In genomic region chr14:47541325-47541948, GRCm38 (mm10) we compare ENCODE assay signal across 17 mouse cellular contexts. TPM values are rescaled to one million over a fixed set of nuclear protein-coding genes. Genes with fewer than 3 reads are reported as not detected.
A peak's percentile ranks its signal among the peaks of the same experiment; 100 is the strongest.
DNase-seq lines count a peak whose midpoint lies in the region; ATAC-seq and TF ChIP-seq lines count a peak whose summit lies in the region.
"Had no signal": no experiment of that assay in that cellular context is flagged by ENCODE, and none has a peak within 500 bp of the region (broad histone marks: within the 10 kb centered on the region; RNA-seq: fewer than 3 reads in every experiment).

No protein-coding gene starts in this region.

- WGBS in bone marrow, adult 2 months = 20% methylated on average over 10 of the region's 10 CpGs
- WGBS in liver, embryonic 15.5 days (ENCODE audit: insufficient replicate concordance) = 60% methylated on average over 10 of the region's 10 CpGs
- WGBS in hindbrain, embryonic 10.5 days = 91% methylated on average over 10 of the region's 10 CpGs

- H3K27ac ChIP-seq in bone marrow, adult 2 months (ENCODE audit: control insufficient read depth, insufficient read depth, low read depth, low read length, poor library complexity) = peak overlapping the region; percentile 37; the same call in 1 of the 2 replicates
- peak overlapping the region; percentile 38; the same call in 1 of the 2 replicates for H3K27ac ChIP-seq in liver, embryonic 15.5 days (replicated peaks)
- no peak overlapping the region for H3K27ac ChIP-seq in hindbrain, embryonic 10.5 days
- H3K27ac ChIP-seq: kidney, postnatal 0 days; liver, embryonic 14.5 days; midbrain, embryonic 10.5 days; stomach, postnatal 0 days had no signal

- no peak overlapping the region for H3K4me3 ChIP-seq in bone marrow, adult 2 months (replicated peaks; ENCODE audit: control insufficient read depth, low read depth, low read length)
- H3K4me3 ChIP-seq in liver, embryonic 15.5 days (replicated peaks) = no peak overlapping the region
- no peak overlapping the region for H3K4me3 ChIP-seq in hindbrain, embryonic 10.5 days
- H3K4me3 ChIP-seq: midbrain, embryonic 10.5 days had no signal

- no peaks in the 10 kb centered on the region; the same call in 1 of the 2 replicates for H3K4me1 ChIP-seq in bone marrow, adult 2 months (ENCODE audit: control insufficient read depth, insufficient read depth, low read length)
- H3K4me1 ChIP-seq in liver, embryonic 15.5 days (replicated peaks) = peaks cover 31% of the 10 kb centered on the region
- no peaks in the 10 kb centered on the region for H3K4me1 ChIP-seq in hindbrain, embryonic 10.5 days (replicated peaks)
- H3K4me1 ChIP-seq: midbrain, embryonic 10.5 days had no signal

- no peak overlapping the region for H3K9ac ChIP-seq in liver, embryonic 15.5 days
- H3K9ac ChIP-seq: liver, embryonic 14.5 days had no signal

- H3K9me3 ChIP-seq in liver, embryonic 15.5 days (replicated peaks) = no peaks in the 10 kb centered on the region
- H3K9me3 ChIP-seq in hindbrain, embryonic 10.5 days = no peaks in the 10 kb centered on the region
- H3K9me3 ChIP-seq: midbrain, embryonic 10.5 days had no signal

- no peak for ATAC-seq in liver, embryonic 15.5 days (ENCODE audit: insufficient read depth)
- ATAC-seq: forebrain, embryonic 14.5 days had no signal

- peaks cover 32% of the 10 kb centered on the region for H3K36me3 ChIP-seq in liver, embryonic 15.5 days (replicated peaks)
- H3K36me3 ChIP-seq in hindbrain, embryonic 10.5 days = peaks cover 73% of the 10 kb centered on the region

- peak; percentile 38 for DNase-seq in lung, postnatal 36 days
- no peak for DNase-seq in lung, postnatal 25 days (ENCODE audit: low spot score)
- DNase-seq in natural killer cell, adult 2 months (ENCODE audit: low spot score in 2 of 2) = peak; percentile 31 to 44
- DNase-seq in gastrocnemius, postnatal 10 days = no peak
- DNase-seq in thymus, postnatal 25 days = no peak
- DNase-seq in hindbrain, embryonic 10.5 days (ENCODE audit: low spot score) = no peak
- DNase-seq: cerebellum, postnatal 10 days; right cerebral cortex, adult 18-20 months; thymus, postnatal 4 days had no signal

- TF ChIP-seq CTCF in bone marrow, adult 2 months (IDR thresholded peaks at IDR 0.05; ENCODE audit: control insufficient read depth, insufficient read depth, low read length) = no peak

- no peak for TF ChIP-seq POLR2A in bone marrow, adult 2 months (IDR thresholded peaks at IDR 0.05; ENCODE audit: borderline replicate concordance, control insufficient read depth, low read depth, low read length)

- no peaks in the 10 kb centered on the region for H3K27me3 ChIP-seq in liver, embryonic 15.5 days
- no peaks in the 10 kb centered on the region for H3K27me3 ChIP-seq in hindbrain, embryonic 10.5 days (ENCODE audit: insufficient read depth, poor library complexity, severe bottlenecking)

- no peak overlapping the region for H3K4me2 ChIP-seq in liver, embryonic 15.5 days
- H3K4me2 ChIP-seq: heart, embryonic 11.5 days had no signal

RNA-seq across cellular contexts. Expression of gene Atg14, which starts 29.0 kb away (rescaled TPM):
- polyA plus RNA-seq in bone marrow, adult 2 months (2011; ENCODE audit: insufficient read depth, insufficient read length, low replicate concordance, missing spikeins) = 3.3 and 9.8 TPM in 2 replicates
- 7.4 and 8.9 TPM in 2 replicates for polyA plus RNA-seq in liver, embryonic 15.5 days (2015; fragmentation: Nextera tagmentation; extraction: Ambion mirVana)
- total RNA-seq in gastrocnemius, postnatal 10 days (2021) = 1 to 10 TPM; 6.0 to 7.6 TPM
- 16.5 and 16.6 TPM in 2 replicates for polyA plus RNA-seq in hindbrain, embryonic 10.5 days (2016; fragmentation: Nextera tagmentation; extraction: Ambion mirVana)

Comparison
In these comparisons a context has a peak if more than half of its experiments do, and no peak if none do; other contexts are left out.
1. DNase-seq: peak in lung, postnatal 36 days (single experiment) and natural killer cell, adult 2 months (2 of 2); none in lung, postnatal 25 days (single experiment), gastrocnemius, postnatal 10 days (single experiment), thymus, postnatal 25 days (single experiment) and hindbrain, embryonic 10.5 days (single experiment).